Mouse (Mus musculus): ENCODE measurements around the gene Fmod. TPM values are rescaled to one million over a fixed set of nuclear protein-coding genes. Genes with fewer than 3 reads are reported as not detected.

Fmod gene
- polyA plus RNA-seq, 1 experiment from 2014 or later: 16.0 TPM

Other genes starting within 250 kb of the Fmod start
- 9.6 and 10.3 TPM in 2 replicates for gene Atp2b4, start 236.2 kb upstream of the Fmod start, polyA plus RNA-seq (2014; fragmentation: Nextera tagmentation; extraction: Ambion mirVana)
- 1.5 and 2.5 TPM in 2 replicates for gene Optc, start 129.3 kb upstream of the Fmod start, polyA plus RNA-seq (2014; fragmentation: Nextera tagmentation; extraction: Ambion mirVana)
- gene Prelp, start 115.8 kb upstream of the Fmod start, polyA plus RNA-seq (2014; fragmentation: Nextera tagmentation; extraction: Ambion mirVana): 2.5 and 3.1 TPM in 2 replicates
- 97.9 and 110 TPM in 2 replicates for gene Btg2, start 41.9 kb downstream of the Fmod start, polyA plus RNA-seq (2014; fragmentation: Nextera tagmentation; extraction: Ambion mirVana)
- 0.15 TPM in 1 of 2 replicates, not detected in the other for gene Chit1, start 74.0 kb downstream of the Fmod start, polyA plus RNA-seq (2014; fragmentation: Nextera tagmentation; extraction: Ambion mirVana)
- 0.81 and 3.2 TPM in 2 replicates for gene Chil1, start 144.9 kb downstream of the Fmod start, polyA plus RNA-seq (2014; fragmentation: Nextera tagmentation; extraction: Ambion mirVana)
- 17.7 and 18.4 TPM in 2 replicates for gene Mybph, start 156.2 kb downstream of the Fmod start, polyA plus RNA-seq (2014; fragmentation: Nextera tagmentation; extraction: Ambion mirVana)
- 1.4 and 1.5 TPM in 2 replicates for gene Adora1, start 198.2 kb downstream of the Fmod start, polyA plus RNA-seq (2014; fragmentation: Nextera tagmentation; extraction: Ambion mirVana)